Mouse (Mus musculus): Measurements from ENCODE around the gene Rgs9bp.

DNA sequence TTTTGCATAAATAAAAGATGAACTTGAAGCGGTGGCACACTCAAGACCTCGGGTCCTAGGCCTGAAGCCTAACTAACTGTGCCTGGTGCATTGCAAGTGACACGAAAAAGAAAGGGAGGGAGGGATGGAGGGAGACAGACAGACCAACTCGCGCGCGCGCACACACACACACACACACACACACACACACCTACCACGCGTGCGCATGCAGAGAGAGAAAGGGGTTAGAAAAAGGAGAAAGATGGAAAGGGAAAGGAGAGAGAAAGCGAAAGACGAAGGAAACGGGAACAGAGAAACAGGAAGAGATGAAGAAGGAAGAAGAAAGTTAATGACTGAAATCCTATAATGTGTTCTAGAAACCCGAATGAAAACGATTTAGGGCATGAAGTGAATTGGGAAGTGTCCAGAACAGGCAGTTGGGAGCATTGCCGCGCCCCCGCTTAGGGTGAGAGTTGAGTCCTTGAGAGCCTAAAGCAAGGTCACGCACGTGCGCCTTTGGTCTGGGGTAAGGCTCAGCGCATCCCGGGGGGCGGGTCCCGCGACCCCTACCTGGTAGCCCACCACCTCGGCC, 30.7 kb downstream of the Rgs9bp start:
- TF ChIP-seq CTCF (IDR thresholded peaks at IDR 0.05; ENCODE audit: control insufficient read depth, insufficient read depth, low read length), result no peak
- 0 out of 2 replicates have a peak, but pooled peaks have one; percentile 22 for TF ChIP-seq POLR2A (IDR thresholded peaks at IDR 0.05; ENCODE audit: borderline replicate concordance, control insufficient read depth, low read depth, low read length)
